Mouse (Mus musculus): ENCODE measurements around the gene Nek6. TPM values are rescaled to one million over a fixed set of nuclear protein-coding genes. Genes with fewer than 3 reads are reported as not detected.

The Nek6 gene
- 10 to 100 TPM; 21.8 to 25.7 TPM for total RNA-seq (2023)

DNA sequence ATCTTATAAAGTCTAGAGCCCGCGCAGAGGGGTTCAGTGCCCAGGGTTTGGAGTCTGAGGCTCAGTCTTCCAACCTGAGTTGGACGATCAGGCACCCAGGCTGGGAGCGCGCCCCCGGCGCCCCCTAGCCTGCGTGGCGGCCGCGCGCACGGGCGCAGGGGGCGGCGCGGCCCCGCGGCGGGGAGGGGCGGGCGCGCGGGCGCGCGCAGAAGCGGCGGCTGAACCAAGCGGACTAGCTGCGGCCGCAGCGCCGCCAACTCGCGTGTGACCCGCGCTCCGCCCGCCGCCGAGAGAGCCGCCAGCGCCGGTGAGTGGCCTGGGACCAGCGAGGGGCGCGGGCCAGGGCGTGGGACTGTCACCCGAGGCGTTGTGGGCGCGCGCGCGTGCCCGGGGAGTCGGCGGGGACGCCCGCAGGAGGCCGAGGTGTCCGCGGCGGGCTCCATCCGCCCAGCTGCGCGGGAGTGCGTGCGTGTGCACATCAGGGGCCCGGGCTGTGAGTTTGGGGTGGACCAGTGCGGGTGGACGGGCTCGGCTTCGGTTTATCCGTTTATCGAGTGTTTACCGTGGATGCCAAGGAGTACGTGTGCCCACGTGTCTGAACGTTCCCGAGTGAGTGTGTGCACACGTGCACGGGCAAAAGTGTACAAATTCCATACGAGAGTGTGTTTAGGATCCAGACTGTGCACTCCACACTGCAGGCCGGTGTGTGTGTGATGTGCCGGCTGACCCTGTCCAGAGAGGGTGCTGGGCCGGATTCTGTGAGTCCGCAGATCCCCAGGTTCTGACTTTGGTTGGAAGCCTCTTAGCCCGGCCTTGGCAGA, at the start of gene Nek6:
TSS of gene Nek6 (plus strand) at position 157 of the 821 bp plus-strand sequence.

GRCm38 (mm10) chr2:38643625-38644427, 132.4 kb downstream of the Nek6 start, which contains the start of gene Psmb7:
TSS of gene Psmb7 (minus strand) at chr2:38644087.

Other genes with a start within 250 kb of the Nek6 start
- gene Dennd1a, start 224.3 kb upstream of the Nek6 start, total RNA-seq (2023): 10 to 100 TPM; 35.7 to 51.3 TPM
- gene Lhx2, start 172.4 kb upstream of the Nek6 start, total RNA-seq (2023): under 1 TPM; 0.55 to 0.77 TPM
- gene Psmb7, start 132.4 kb downstream of the Nek6 start, total RNA-seq (2023): 100 to 1,000 TPM; 101 to 108 TPM
- not detected for gene Nr5a1, start 202.9 kb downstream of the Nek6 start, total RNA-seq (2023)

All from neutrophil, adult 83 days (primary cell).